Mouse (Mus musculus) ovary, postnatal 14 days (tissue): ENCODE measurements at regions not wholly inside any gene's neighbourhood (a gene's known extent, or its start where the extent isn't known, plus 50 kb on each side); places are given as distances from the start of the nearest gene placed in this dataset.
"Not testable (repeated sequence)": the region's sequence is repeated elsewhere in the genome, so short reads cannot be mapped to it uniquely, and the experiment has no call there.

ENCODE experiments used
- DNase-seq: peaks from one replicate; pipeline ENCODE4 v3.0.0; 2022; ENCODE audit warnings: low spot score

- no peak for DNase-seq
These were observed 186.3 kb upstream of the Cldn34b3 start for GRCm38 (mm10) chrX:76077781-76078180.

GRCm38 (mm10) chrX:76082670-76083069 lies 181.4 kb upstream of the Cldn34b3 start:
- DNase-seq = no peak

- DNase-seq = no peak
These were observed 153.2 kb upstream of the Cldn34b3 start for GRCm38 (mm10) chrX:76110763-76111474.

GRCm38 (mm10) chrX:76116086-76116485 lies 148.0 kb upstream of the Cldn34b3 start:
- DNase-seq = no peak

GRCm38 (mm10) chrX:76116562-76116961 lies 147.5 kb upstream of the Cldn34b3 start:
- DNase-seq = no peak

- no peak for DNase-seq
These were observed 143.2 kb upstream of the Cldn34b3 start for GRCm38 (mm10) chrX:76120936-76121335.

- DNase-seq = no peak
These were observed 140.7 kb upstream of the Cldn34b3 start for GRCm38 (mm10) chrX:76123355-76123754.

GRCm38 (mm10) chrX:76137729-76138128 lies 126.4 kb upstream of the Cldn34b3 start:
- no peak for DNase-seq

GRCm38 (mm10) chrX:76141022-76141421 lies 123.1 kb upstream of the Cldn34b3 start:
- DNase-seq = no peak

- not testable (repeated sequence) for DNase-seq
These were observed 89.3 kb upstream of the Cldn34b3 start for GRCm38 (mm10) chrX:76174806-76175205.

GRCm38 (mm10) chrX:76181446-76182148 lies 82.5 kb upstream of the Cldn34b3 start:
- no peak for DNase-seq

GRCm38 (mm10) chrX:76200607-76201006 lies 63.5 kb upstream of the Cldn34b3 start:
- DNase-seq = no peak

GRCm38 (mm10) chrX:76201366-76201765 lies 62.7 kb upstream of the Cldn34b3 start:
- peak; percentile 16 for DNase-seq
